Mouse (Mus musculus) limb, embryonic 11.5 days (tissue): Measurements from ENCODE around the gene Sars2. TPM values are rescaled to one million over a fixed set of nuclear protein-coding genes. Genes with fewer than 3 reads are reported as not detected.
A peak's percentile ranks its signal among the peaks of the same experiment; 100 is the strongest.

Experiments
- ATAC-seq: fragments of 200-750 bp; cut with Nextera tagmentation; 2 replicates; pipeline ENCODE4 v1.8.0; 2017; ENCODE audit warnings: low read depth; ENCODE audit not compliant: insufficient number of reproducible peaks, low FRiP score, low TSS enrichment
- DNase-seq: peaks from one replicate; pipeline ENCODE4 v3.0.0-alpha.2; 2015; ENCODE audit warnings: low spot score
- H3K27ac ChIP-seq: fragments of 300-500 bp; sonication (generic); replicated peaks from 2 replicates; pipeline ENCODE4 v1.5.1; 2014; ENCODE audit warnings: low read depth, mild to moderate bottlenecking, low read length
- H3K27me3 ChIP-seq: fragments of 300-500 bp; sonication (generic); 2 replicates; pipeline ENCODE4 v1.6.1; 2014; ENCODE audit warnings: mild to moderate bottlenecking, low read length, mixed read lengths; ENCODE audit not compliant: control insufficient read depth, insufficient read depth
- H3K36me3 ChIP-seq: fragments of 300-500 bp; sonication (generic); 2 replicates; pipeline ENCODE4 v1.6.1; 2014; ENCODE audit warnings: mild to moderate bottlenecking, low read length, moderate library complexity, mixed read lengths; ENCODE audit not compliant: control insufficient read depth, insufficient read depth
- H3K4me1 ChIP-seq: fragments of 300-500 bp; sonication (generic); 2 replicates; pipeline ENCODE4 v1.6.1; 2014; ENCODE audit warnings: low read length, mixed read lengths; ENCODE audit not compliant: control insufficient read depth, insufficient read depth
- H3K4me2 ChIP-seq: fragments of 300-500 bp; sonication (generic); 2 replicates; pipeline ENCODE4 v1.6.1; 2014; ENCODE audit warnings: low read depth, mild to moderate bottlenecking, moderate library complexity; ENCODE audit not compliant: severe bottlenecking
- H3K4me3 ChIP-seq: fragments of 300-500 bp; sonication (generic); 2 replicates; pipeline ENCODE4 v1.5.1; 2014; ENCODE audit warnings: low read depth, low read length
- H3K9ac ChIP-seq: fragments of 300-500 bp; sonication (generic); 2 replicates; pipeline ENCODE4 v1.6.1; 2014; ENCODE audit warnings: mild to moderate bottlenecking, low read length
- H3K9me3 ChIP-seq: fragments of 300-500 bp; sonication (generic); 2 replicates; pipeline ENCODE4 v1.6.1; 2016; ENCODE audit warnings: low read length; ENCODE audit not compliant: control insufficient read depth
- WGBS: fragments of 180-500 bp; shearing (Covaris S2); extraction: QIAGEN DNeasy Blood & Tissue Kit; methylation state at CpG from one replicate; pipeline ENCODE4 v1.1.7; 2014; 5-methylcytosine and 5-hydroxymethylcytosine counted together
- polyA plus RNA-seq: library from polyadenylated mRNA; unstranded; fragments of >200 nt; fragmentation: Nextera tagmentation; extraction: Ambion mirVana; gene quantifications from 2 replicates; pipeline ENCODE4 v1.2.1, GENCODE M21; 2014

Gene Sars2
- polyA plus RNA-seq, 1 experiment from 2014 or later = 34.9 TPM

GRCm38 (mm10) chr7:28788307-28789195 is 46.8 kb downstream of the Sars2 start, which contains the start of gene Rinl:
TSS of gene Rinl (plus strand) at chr7:28788969.
- peaks cover 18% of the 10 kb centered on the region for H3K4me1 ChIP-seq
- 51% methylated on average over 5 of the region's 5 CpGs for WGBS

GRCm38 (mm10) chr7:28789235-28789634 is 47.4 kb downstream of the Sars2 start:
- H3K4me2 ChIP-seq = no peak overlapping the region
- WGBS = 71% methylated on average over 3 of the region's 3 CpGs
- H3K9me3 ChIP-seq = no peaks in the 10 kb centered on the region
- no peaks in the 10 kb centered on the region; the same call in none of the 2 replicates for H3K36me3 ChIP-seq
- DNase-seq (no peak), ATAC-seq (no peak)
- no peak overlapping the region for H3K4me3 ChIP-seq
- H3K9ac ChIP-seq = no peak overlapping the region
- peak overlapping the region; percentile 33; the same call in 1 of the 2 replicates for H3K27ac ChIP-seq
- no peaks in the 10 kb centered on the region for H3K27me3 ChIP-seq
- H3K4me1 ChIP-seq = peaks cover 18% of the 10 kb centered on the region

More at GRCm38 (mm10) chr7:28788307-28789195, 46.8 kb downstream of the Sars2 start, which contains the start of gene Rinl:
- Histone ChIP-seq H3K4me2 (no peak within 1 kb of the TSS), H3K27me3 (no peaks in the 10 kb centered on the region), H3K9ac (no peak within 1 kb of the TSS), H3K4me3 (no peak within 1 kb of the TSS), H3K27ac (peak within 1 kb of the TSS; percentile 33; the same call in 1 of the 2 replicates), H3K9me3 (no peaks in the 10 kb centered on the region), H3K36me3 (no peaks in the 10 kb centered on the region; the same call in none of the 2 replicates)
- DNase-seq (no peak), ATAC-seq (no peak)

GRCm38 (mm10) chr7:28790066-28790806 is 48.4 kb downstream of the Sars2 start:
- no peak for DNase-seq
- Histone ChIP-seq H3K9ac (no peak overlapping the region), H3K27ac (0 out of 2 replicates have a peak overlapping the region, but pooled peaks have one; percentile 15), H3K36me3 (no peaks in the 10 kb centered on the region; the same call in none of the 2 replicates), H3K4me2 (no peak overlapping the region), H3K4me1 (peaks cover 18% of the 10 kb centered on the region), H3K4me3 (no peak overlapping the region), H3K9me3 (no peaks in the 10 kb centered on the region), H3K27me3 (no peaks in the 10 kb centered on the region)
- no peak for ATAC-seq
- WGBS = 54% methylated on average over 8 of the region's 8 CpGs

GRCm38 (mm10) chr7:28791706-28792105 is 49.9 kb downstream of the Sars2 start:
- DNase-seq (no peak), ATAC-seq (no peak)
- H3K27me3 ChIP-seq = no peaks in the 10 kb centered on the region
- H3K4me1 ChIP-seq = peaks cover 18% of the 10 kb centered on the region
- no peaks in the 10 kb centered on the region for H3K9me3 ChIP-seq
- no peak overlapping the region for H3K4me3 ChIP-seq
- no peaks in the 10 kb centered on the region; the same call in 1 of the 2 replicates for H3K36me3 ChIP-seq
- H3K9ac ChIP-seq = no peak overlapping the region
- H3K4me2 ChIP-seq = no peak overlapping the region
- H3K27ac ChIP-seq = no peak overlapping the region

GRCm38 (mm10) chr7:28792391-28793185 is 50.8 kb downstream of the Sars2 start:
- Histone ChIP-seq H3K27me3 (no peaks in the 10 kb centered on the region), H3K4me2 (no peak overlapping the region), H3K9me3 (no peaks in the 10 kb centered on the region), H3K4me3 (no peak overlapping the region), H3K4me1 (peaks cover 20% of the 10 kb centered on the region), H3K36me3 (no peaks in the 10 kb centered on the region), H3K9ac (no peak overlapping the region), H3K27ac (no peak overlapping the region)
- DNase-seq (no peak), ATAC-seq (no peak)
- 78% methylated on average over 12 of the region's 14 CpGs for WGBS

- no peak overlapping the region for H3K4me2 ChIP-seq
These were observed 52.0 kb downstream of the Sars2 start for GRCm38 (mm10) chr7:28793834-28794233.

GRCm38 (mm10) chr7:28794496-28794895 is 52.7 kb downstream of the Sars2 start:
- H3K36me3 ChIP-seq = no peaks in the 10 kb centered on the region
- H3K4me1 ChIP-seq = peaks cover 10% of the 10 kb centered on the region
- no peaks in the 10 kb centered on the region for H3K27me3 ChIP-seq
- WGBS = 91% methylated on average over 3 of the region's 3 CpGs
- H3K4me2 ChIP-seq = no peak overlapping the region
- ATAC-seq = no peak
- no peak overlapping the region for H3K9ac ChIP-seq
- H3K27ac ChIP-seq = no peak overlapping the region
- no peaks in the 10 kb centered on the region for H3K9me3 ChIP-seq
- DNase-seq = no peak
- H3K4me3 ChIP-seq = no peak overlapping the region

More at GRCm38 (mm10) chr7:28793834-28794233, 52.0 kb downstream of the Sars2 start:
- ATAC-seq (no peak), DNase-seq (no peak)
- Histone ChIP-seq H3K36me3 (no peaks in the 10 kb centered on the region), H3K9ac (no peak overlapping the region), H3K4me3 (no peak overlapping the region), H3K4me1 (peaks cover 16% of the 10 kb centered on the region), H3K9me3 (no peaks in the 10 kb centered on the region), H3K27me3 (no peaks in the 10 kb centered on the region), H3K27ac (no peak overlapping the region)
- 35% methylated on average over 2 of the region's 2 CpGs for WGBS

GRCm38 (mm10) chr7:28795832-28796231 is 54.0 kb downstream of the Sars2 start:
- 75% methylated on average over 15 of the region's 15 CpGs for WGBS
- DNase-seq = no peak
- peaks cover 2% of the 10 kb centered on the region; the same call in 1 of the 2 replicates for H3K4me1 ChIP-seq
- H3K9me3 ChIP-seq = no peaks in the 10 kb centered on the region
- no peak overlapping the region for H3K4me3 ChIP-seq
- no peak overlapping the region for H3K27ac ChIP-seq
- H3K4me2 ChIP-seq = no peak overlapping the region
- H3K9ac ChIP-seq = no peak overlapping the region
- H3K27me3 ChIP-seq = no peaks in the 10 kb centered on the region
- no peaks in the 10 kb centered on the region for H3K36me3 ChIP-seq
- no peak for ATAC-seq
